Mouse (Mus musculus) mouse trophoblast stem cell (cell line): ENCODE results near the gene Gm10663.

Source experiments
- in situ Hi-C, 2 experiments: fragments of 300-500 bp; cut with MseI, MboI; formaldehyde crosslinking; loops; 2 replicates in 1 of 2; 3 replicates in 1 of 2; pipeline ENCODE4 v1.15.1; 2025

The Gm10663 gene

GRCm38 (mm10) chr8:65085680-65086079 is 10.8 kb downstream of the Gm10663 start:
- in situ Hi-C loops: loop anchor here (10.0 kb wide), 2 partner anchors 51 to 61 kb away; partner anchors contain the start of gene Apela (in 1 of the 2)

- in situ Hi-C loops: loop anchor here (10.0 kb wide), 2 partner anchors 53 to 63 kb away; partner anchors contain the start of gene Apela (in 1 of the 2)
These were observed 12.9 kb downstream of the Gm10663 start for GRCm38 (mm10) chr8:65087711-65088110.

GRCm38 (mm10) chr8:65088120-65088519 is 13.3 kb downstream of the Gm10663 start:
- in situ Hi-C loops: loop anchor here (10.0 kb wide), 2 partner anchors 53 to 63 kb away; partner anchors contain the start of gene Apela (in 1 of the 2)

DNA sequence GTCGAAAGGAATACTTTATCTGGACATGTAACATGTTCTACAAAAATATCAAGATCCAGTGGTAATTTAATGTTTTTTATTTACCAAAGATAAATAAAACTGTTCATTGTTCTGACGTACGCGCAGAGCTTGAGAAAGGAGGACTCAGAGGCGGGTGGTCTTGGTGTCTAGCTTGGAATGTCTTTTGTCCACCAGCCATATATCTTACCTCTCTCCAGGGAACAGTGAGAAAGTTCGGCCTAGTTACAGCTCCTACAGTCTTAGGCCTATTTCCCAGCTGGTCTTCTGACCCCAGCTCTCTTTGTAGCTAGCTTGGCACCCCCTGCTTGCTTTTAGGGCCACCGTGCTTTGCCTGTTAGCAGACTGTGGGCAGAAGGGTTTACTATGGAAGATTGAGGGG is 14.9 kb downstream of the Gm10663 start:
- in situ Hi-C loops: loop anchor here (10.0 kb wide), 2 partner anchors 55 to 65 kb away; partner anchors contain the start of gene Apela (in 1 of the 2)

GRCm38 (mm10) chr8:65097760-65098415 is 23.1 kb downstream of the Gm10663 start:
- in situ Hi-C loops: no loop called here

DNA sequence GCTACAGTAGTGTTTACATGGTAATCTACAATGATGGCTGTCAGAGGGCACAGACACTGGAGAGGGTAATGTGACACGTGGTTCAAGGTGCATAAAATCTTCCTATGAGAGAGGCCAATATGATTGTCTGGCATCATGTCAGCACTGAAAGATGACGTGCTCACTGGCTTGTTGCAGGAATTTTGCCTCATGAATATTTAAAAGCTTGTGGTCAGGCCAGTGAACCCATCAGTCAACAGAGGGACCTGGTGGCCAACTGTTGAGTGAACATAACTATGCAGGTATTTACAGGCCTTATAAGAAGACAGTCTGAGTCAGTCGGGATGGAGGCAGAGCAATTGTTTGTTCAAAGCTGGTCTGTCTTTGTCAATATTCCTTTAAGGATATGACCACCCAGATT is 24.9 kb downstream of the Gm10663 start:
- in situ Hi-C loops: no loop called here

DNA sequence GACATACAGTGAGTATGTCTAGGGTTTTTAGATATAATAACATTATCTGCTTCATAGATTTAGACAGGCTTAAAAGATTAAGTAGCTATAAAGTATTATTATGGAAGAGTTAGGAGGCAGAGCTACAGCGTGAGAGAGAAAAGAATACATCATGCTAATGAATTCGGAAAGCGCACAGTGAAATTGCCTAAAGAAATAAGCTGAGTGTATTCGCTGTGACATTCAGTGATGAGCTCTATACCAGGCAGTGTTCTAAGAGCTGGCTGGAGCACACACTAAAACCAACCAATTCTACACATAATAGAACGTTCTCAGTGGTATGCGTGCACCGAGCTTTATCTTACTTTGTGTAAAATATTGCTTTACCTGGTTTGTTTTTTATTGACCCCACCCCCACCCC is 28.8 kb downstream of the Gm10663 start:
- in situ Hi-C loops: no loop called here

GRCm38 (mm10) chr8:65104041-65104440 is 29.2 kb downstream of the Gm10663 start:
- in situ Hi-C loops: no loop called here

DNA sequence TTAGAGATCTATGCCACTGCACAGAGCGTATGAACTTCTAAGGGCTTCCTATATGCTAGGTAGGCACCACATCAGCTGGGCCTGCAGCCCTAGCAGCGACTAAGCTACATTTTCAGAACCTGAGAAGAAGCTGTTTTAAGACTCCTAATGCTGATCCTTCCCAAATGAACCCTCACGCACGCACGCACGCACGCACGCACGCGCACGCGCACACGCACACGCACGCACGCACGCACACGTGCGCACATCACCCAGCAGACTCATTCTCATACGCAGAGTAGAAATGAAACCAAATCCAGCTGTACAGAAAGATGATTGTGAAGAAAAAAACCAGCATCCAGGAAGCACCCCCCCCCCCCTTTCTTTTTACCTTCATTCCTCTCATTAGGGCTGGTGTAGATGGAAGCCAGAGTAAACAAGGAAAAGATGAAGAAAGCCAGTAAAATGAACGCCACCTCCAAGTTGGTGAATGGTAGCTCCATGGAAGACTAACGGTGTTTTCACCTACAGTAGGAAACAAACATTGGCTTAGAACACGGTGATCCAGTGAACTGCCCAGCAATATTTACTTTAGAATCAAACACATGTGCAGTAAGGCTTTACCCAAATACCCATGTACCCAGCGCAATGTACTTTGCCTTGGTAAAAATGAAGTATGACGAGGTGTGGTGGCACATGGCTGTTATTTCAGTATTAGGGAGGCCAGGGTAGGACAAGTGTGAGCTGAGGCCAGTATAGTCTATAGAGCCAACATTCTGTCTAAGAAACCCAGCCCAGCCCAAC is 33.3 kb downstream of the Gm10663 start:
- in situ Hi-C loops: loop anchor here in 1 of 2 experiments (5.0 kb wide), 1 partner anchor 86 kb away; no protein-coding TSS in a partner anchor

DNA sequence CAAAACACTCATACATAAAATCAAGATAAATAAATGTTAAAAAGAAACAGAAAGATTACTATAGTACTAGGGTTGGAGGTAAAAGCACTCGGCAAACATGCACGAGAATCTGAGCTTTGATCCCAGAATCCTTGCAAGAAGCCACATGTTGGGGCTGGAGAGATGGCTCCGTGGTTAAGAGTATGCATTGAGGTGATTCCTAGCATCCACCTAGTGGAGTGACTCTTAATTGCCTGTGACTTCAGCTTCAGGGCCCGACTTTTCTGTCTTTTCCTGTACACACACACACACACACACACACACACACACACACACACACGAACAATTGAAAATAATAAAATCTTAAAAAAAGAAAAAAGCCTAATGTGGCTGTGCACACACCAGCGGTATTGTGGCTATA is 34.1 kb downstream of the Gm10663 start:
- in situ Hi-C loops: loop anchor here in 1 of 2 experiments (5.0 kb wide), 1 partner anchor 87 kb away; no protein-coding TSS in a partner anchor

DNA sequence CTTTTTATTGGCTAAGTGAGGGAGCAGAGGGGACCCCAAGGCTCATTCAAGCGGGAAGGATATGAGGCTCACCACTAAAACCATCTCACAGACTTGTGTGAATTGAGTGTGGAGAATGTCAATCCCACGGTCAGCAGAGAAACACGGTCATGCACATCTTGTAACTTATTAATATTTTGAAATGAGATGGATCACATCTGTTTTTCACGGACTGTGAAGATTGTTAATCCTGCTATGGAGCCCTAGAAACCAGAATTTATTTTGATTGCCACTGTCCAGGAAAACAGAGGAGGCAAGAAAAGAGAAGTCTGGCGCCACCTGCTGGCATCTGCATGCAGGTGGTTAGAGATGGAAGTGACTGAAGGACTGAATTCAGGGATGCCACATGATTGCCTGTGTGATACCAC is 35.5 kb downstream of the Gm10663 start:
- in situ Hi-C loops: no loop called here

DNA sequence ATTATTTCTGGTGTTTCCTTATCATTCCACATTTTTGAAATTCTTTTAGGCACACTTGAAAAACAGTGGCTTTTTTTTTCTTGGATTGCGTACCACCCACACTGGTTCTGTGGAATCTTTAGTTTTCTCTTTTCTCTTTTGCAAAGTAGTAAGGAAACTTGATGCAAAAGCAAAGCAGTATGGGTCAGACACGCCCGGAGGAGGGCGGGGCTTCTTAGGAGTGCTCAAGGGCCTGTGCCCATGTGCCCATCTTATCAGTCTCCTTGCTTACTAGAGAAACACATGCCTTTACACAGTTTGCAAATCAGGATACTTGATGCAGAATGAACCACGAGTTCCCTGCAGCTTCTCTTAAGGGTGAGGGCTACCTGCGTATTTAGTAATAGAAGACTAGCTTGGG is 37.3 kb downstream of the Gm10663 start:
- in situ Hi-C loops: no loop called here

- in situ Hi-C loops: loop anchor here (25.0 kb wide), 1 partner anchor 1311 kb away; no protein-coding TSS in a partner anchor
These were observed 51.2 kb downstream of the Gm10663 start for GRCm38 (mm10) chr8:65126014-65126413.

DNA sequence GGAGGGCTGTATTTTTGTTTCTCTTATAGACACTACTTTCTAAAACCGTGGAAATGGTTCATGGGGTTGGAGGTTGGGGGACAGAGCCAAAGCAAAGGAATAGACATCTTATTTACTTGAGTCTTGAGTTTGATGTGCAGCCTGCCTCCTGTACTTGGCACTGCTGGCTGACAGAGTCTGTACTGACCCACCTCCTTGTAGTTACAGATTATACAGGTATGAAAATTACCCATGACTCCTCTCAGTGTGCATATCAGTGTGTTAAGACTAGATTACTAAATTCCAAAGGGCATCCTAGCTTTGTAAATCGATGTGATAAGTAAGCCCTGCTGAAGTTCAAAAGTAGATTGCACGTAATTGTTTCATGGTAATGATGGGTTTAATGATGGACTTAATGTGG is 51.6 kb downstream of the Gm10663 start:
- in situ Hi-C loops: loop anchor here (25.0 kb wide), 1 partner anchor 1311 kb away; no protein-coding TSS in a partner anchor
